Mouse (Mus musculus): ENCODE results near the gene Usp12.

DNA sequence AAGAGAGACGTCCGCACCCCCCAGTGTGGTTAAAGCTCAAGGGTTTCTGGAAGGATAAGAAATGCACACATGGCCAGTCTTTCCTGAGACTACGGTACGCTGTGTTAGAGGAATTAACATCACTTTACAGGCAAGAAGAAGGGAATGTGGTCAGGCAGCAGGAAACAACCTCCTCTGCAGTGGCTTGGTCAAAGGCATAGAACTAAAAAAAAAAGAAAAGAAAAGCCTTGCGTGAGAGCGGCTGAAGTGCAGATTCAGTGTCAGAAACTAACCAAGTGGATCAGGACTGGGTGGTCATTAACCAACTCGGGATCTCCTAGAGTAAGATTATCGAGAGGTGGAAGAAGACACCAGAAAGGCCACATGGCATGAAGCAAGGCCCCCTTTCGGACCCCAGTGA is 5.4 kb downstream of the Usp12 start:
- no peak for TF ChIP-seq POLR2A (IDR thresholded peaks at IDR 0.05; ENCODE audit: borderline replicate concordance, insufficient read depth, low read length)
- TF ChIP-seq CTCF (IDR thresholded peaks at IDR 0.05; ENCODE audit: borderline replicate concordance, insufficient read depth, low read depth, low read length) = no peak
